Mouse (Mus musculus) heart, postnatal 0 days (tissue): ENCODE measurements at regions not wholly inside any gene's neighbourhood (a gene's known extent, or its start where the extent isn't known, plus 50 kb on each side); places are given as distances from the start of the nearest gene placed in this dataset.

Source experiments
- CTCF ChIP-seq: IDR thresholded peaks from 2 replicates; pipeline ENCODE4 v1.5.1; 2016; ENCODE audit warnings: antibody characterized with exemption, control low read depth, low read depth
- EP300 ChIP-seq: IDR thresholded peaks from 2 replicates; pipeline ENCODE4 v1.6.1; 2016; ENCODE audit warnings: antibody characterized with exemption, low read depth

DNA sequence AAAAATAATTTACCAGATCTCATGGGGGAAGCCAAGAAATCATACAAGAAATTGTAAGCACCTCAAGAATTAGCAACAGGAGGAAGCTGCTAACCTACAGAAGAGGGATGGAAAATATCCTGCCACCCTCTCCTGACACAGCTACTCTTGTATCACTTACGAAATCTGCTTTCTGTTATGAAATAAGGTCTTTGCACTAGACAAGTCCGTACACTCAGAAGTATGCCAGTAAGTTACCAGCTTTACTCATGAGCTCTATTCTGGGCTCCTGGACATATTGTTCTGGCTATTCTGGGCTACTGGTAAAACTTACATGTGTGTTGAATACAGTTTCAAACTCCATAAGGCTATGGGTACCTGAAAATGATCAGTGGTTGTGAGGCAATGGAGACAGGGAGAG, 379.9 kb downstream of the Pmp22 start:
- TF ChIP-seq CTCF: no peak
- no peak for TF ChIP-seq EP300
